Mouse (Mus musculus) embryonic stem cell, embryonic (primary cell): ENCODE results near the gene Nars2.

Experiments used
- CTCF ChIA-PET, 4 experiments: fragments of 300-600 bp in 2 of 4; fragments of 350-600 bp in 2 of 4; sonication (Branson Sonifier 250); formaldehyde crosslinking; loops; one replicate each; lab custom pipeline; 2022; ENCODE audit warnings: inconsistent platforms in 2 of 4; lab: Charles Lee
- POLR2A ChIA-PET, 4 experiments: fragments of 300-600 bp in 2 of 4; fragments of 350-600 bp in 2 of 4; sonication (Branson Sonifier 250); formaldehyde crosslinking; loops; one replicate each; lab custom pipeline; 2022; ENCODE audit warnings: antibody characterized with exemption in 4 of 4, inconsistent platforms in 1 of 4; lab: Charles Lee

The Nars2 gene

GRCm38 (mm10) chr7:96951281-96952051, at the start of gene Nars2:
Gene Nars2 (plus strand): TSS chr7:96951505.
- ChIA-PET CTCF (interaction anchor here (0.5 to 1.0 kb wide), 8 partner anchors 19 to 499 kb away, joined by 3 to 8 read pairs (median 3); no protein-coding TSS in a partner anchor), POLR2A (interaction anchor here in 3 of 4 experiments (0.6 to 2.8 kb wide), 79 partner anchors 9 to 960 kb away, joined by 3 to 30 read pairs (median 4); partner anchors contain the start of genes Alg8 (in 3 of the 3), Aamdc (in 2 of the 3), Rsf1 (in 2 of the 3) and Gab2 (in 1 of the 3))

GRCm38 (mm10) chr7:96902183-96902582, 49.1 kb upstream of the Nars2 start:
- CTCF ChIA-PET, result interaction anchor here (0.5 to 1.8 kb wide), 5 partner anchors 10 to 384 kb away, joined by 3 to 5 read pairs (median 3); no protein-coding TSS in a partner anchor
- POLR2A ChIA-PET, result interaction anchor here in 2 of 4 experiments (0.9 to 1.6 kb wide), 7 partner anchors 10 to 231 kb away, joined by 3 to 5 read pairs (median 3); no protein-coding TSS in a partner anchor

GRCm38 (mm10) chr7:96903088-96903985, 48.0 kb upstream of the Nars2 start:
- CTCF ChIA-PET, result interaction anchor here (0.5 to 1.9 kb wide), 6 partner anchors 11 to 1536 kb away, joined by 3 to 5 read pairs (median 4); no protein-coding TSS in a partner anchor
- POLR2A ChIA-PET, result interaction anchor here in 1 of 4 experiments (1.0 to 3.7 kb wide), 5 partner anchors 9 to 48 kb away, joined by 3 to 14 read pairs (median 5); partner anchors contain the start of gene Nars2

GRCm38 (mm10) chr7:96904442-96904841, 46.9 kb upstream of the Nars2 start:
- ChIA-PET CTCF (interaction anchor here in 2 of 4 experiments (1.2 to 1.9 kb wide), 4 partner anchors 10 to 126 kb away, joined by 3 to 5 read pairs (median 4); no protein-coding TSS in a partner anchor), POLR2A (interaction anchor here in 3 of 4 experiments (0.6 to 3.7 kb wide), 6 partner anchors 9 to 906 kb away, joined by 3 to 14 read pairs (median 3); partner anchors contain the start of gene Nars2 (in 1 of the 3))

- ChIA-PET CTCF (interaction anchor here in 2 of 4 experiments (1.2 to 1.9 kb wide), 5 partner anchors 9 to 135 kb away, joined by 3 to 10 read pairs (median 4); no protein-coding TSS in a partner anchor), POLR2A (interaction anchor here in 3 of 4 experiments (0.6 to 3.7 kb wide), 6 partner anchors 9 to 907 kb away, joined by 3 to 14 read pairs (median 3); partner anchors contain the start of gene Nars2 (in 1 of the 3))
These were observed 46.4 kb upstream of the Nars2 start for GRCm38 (mm10) chr7:96904936-96905335.

GRCm38 (mm10) chr7:96905422-96905821, 45.9 kb upstream of the Nars2 start:
- CTCF ChIA-PET, result interaction anchor here in 3 of 4 experiments (1.0 to 1.9 kb wide), 5 partner anchors 10 to 136 kb away, joined by 3 to 10 read pairs (median 4); no protein-coding TSS in a partner anchor
- POLR2A ChIA-PET, result interaction anchor here in 2 of 4 experiments (0.6 to 3.7 kb wide), 7 partner anchors 8 to 755 kb away, joined by 3 to 14 read pairs (median 3); partner anchors contain the start of gene Nars2 (in 1 of the 2)

GRCm38 (mm10) chr7:96906216-96906615, 45.1 kb upstream of the Nars2 start:
- ChIA-PET POLR2A (interaction anchor here in 3 of 4 experiments (0.6 to 3.7 kb wide), 7 partner anchors 7 to 755 kb away, joined by 3 to 14 read pairs (median 3); partner anchors contain the start of gene Nars2 (in 2 of the 3)), CTCF (interaction anchor here in 3 of 4 experiments (1.0 to 1.9 kb wide), 3 partner anchors 18 to 136 kb away, joined by 3 to 10 read pairs (median 4); no protein-coding TSS in a partner anchor)

GRCm38 (mm10) chr7:96907971-96908680, 43.2 kb upstream of the Nars2 start:
- CTCF ChIA-PET, result interaction anchor here in 2 of 4 experiments (0.5 to 0.8 kb wide), 2 partner anchors 138 to 1394 kb away, joined by 3 to 5 read pairs; no protein-coding TSS in a partner anchor

GRCm38 (mm10) chr7:96909856-96910255, 41.4 kb upstream of the Nars2 start:
- ChIA-PET POLR2A (interaction anchor here in 2 of 4 experiments (0.6 to 1.6 kb wide), 4 partner anchors 10 to 166 kb away, joined by 3 to 4 read pairs (median 3); partner anchors contain the start of gene Nars2 (in 1 of the 2)), CTCF (interaction anchor here in 3 of 4 experiments (0.6 to 1.2 kb wide), 3 partner anchors 22 to 388 kb away, joined by 3 read pairs; no protein-coding TSS in a partner anchor)

More at GRCm38 (mm10) chr7:96907971-96908680, 43.2 kb upstream of the Nars2 start:
- POLR2A ChIA-PET, result interaction anchor here in 3 of 4 experiments (0.6 to 1.9 kb wide), 6 partner anchors 18 to 339 kb away, joined by 3 to 6 read pairs (median 4); partner anchors contain the start of gene Nars2 (in 2 of the 3)

GRCm38 (mm10) chr7:96910310-96910960, 40.9 kb upstream of the Nars2 start:
- CTCF ChIA-PET, result interaction anchor here in 1 of 4 experiments (1.2 kb wide), 1 partner anchor 140 kb away, joined by 3 read pairs; no protein-coding TSS in a partner anchor

GRCm38 (mm10) chr7:96914031-96914430, 37.3 kb upstream of the Nars2 start:
- POLR2A ChIA-PET, result interaction anchor here in 1 of 4 experiments (1.1 kb wide), 3 partner anchors 9 to 135 kb away, joined by 3 to 5 read pairs (median 4); no protein-coding TSS in a partner anchor
- CTCF ChIA-PET, result interaction anchor here (0.6 to 3.7 kb wide), 37 partner anchors 9 to 1143 kb away, joined by 3 to 25 read pairs (median 3); partner anchors contain the start of gene Nars2 (in 1 of the 4)

More at GRCm38 (mm10) chr7:96910310-96910960, 40.9 kb upstream of the Nars2 start:
- POLR2A ChIA-PET, result interaction anchor here in 2 of 4 experiments (0.6 to 1.0 kb wide), 2 partner anchors 10 to 54 kb away, joined by 3 read pairs; no protein-coding TSS in a partner anchor

- POLR2A ChIA-PET, result interaction anchor here in 2 of 4 experiments (0.8 to 1.7 kb wide), 3 partner anchors 9 to 139 kb away, joined by 3 to 4 read pairs (median 4); no protein-coding TSS in a partner anchor
- CTCF ChIA-PET, result interaction anchor here (0.6 to 3.7 kb wide), 11 partner anchors 11 to 397 kb away, joined by 3 to 25 read pairs (median 3); partner anchors contain the start of gene Nars2 (in 1 of the 4)
These were observed 35.7 kb upstream of the Nars2 start for GRCm38 (mm10) chr7:96915452-96916105.

GRCm38 (mm10) chr7:96920447-96921095, 30.7 kb upstream of the Nars2 start:
- ChIA-PET CTCF (no interaction called here), POLR2A (interaction anchor here in 2 of 4 experiments (1.0 to 1.5 kb wide), 2 partner anchors 19 to 30 kb away, joined by 3 to 5 read pairs; partner anchors contain the start of gene Nars2 (in 1 of the 2))

GRCm38 (mm10) chr7:96922927-96923326, 28.4 kb upstream of the Nars2 start:
- ChIA-PET POLR2A (interaction anchor here in 3 of 4 experiments (0.5 to 1.6 kb wide), 5 partner anchors 12 to 29 kb away, joined by 3 to 7 read pairs (median 3); partner anchors contain the start of gene Nars2 (in 3 of the 3)), CTCF (interaction anchor here in 1 of 4 experiments (0.6 to 0.8 kb wide), 2 partner anchors 8 to 11 kb away, joined by 3 to 5 read pairs; no protein-coding TSS in a partner anchor)
